Mouse (Mus musculus) cerebellum, adult 2 months (tissue): ENCODE data around the gene Arap2. TPM values are rescaled to one million over a fixed set of nuclear protein-coding genes. Genes with fewer than 3 reads are reported as not detected.

Source experiments
- DNase-seq, 2 experiments: peaks; one replicate each; pipeline ENCODE4 v3.0.0; 2021
- H3K27ac ChIP-seq: fragments of 200-500 bp; 2 replicates; pipeline ENCODE4 v1.5.1; 2012; ENCODE audit warnings: low read length, control low read depth, inconsistent platforms; ENCODE audit not compliant: insufficient read depth
- H3K27me3 ChIP-seq: fragments of 200-500 bp; 2 replicates; pipeline ENCODE4 v1.6.1; 2012; ENCODE audit warnings: inconsistent platforms, mild to moderate bottlenecking, low read length, moderate library complexity; ENCODE audit not compliant: control insufficient read depth, insufficient read depth
- H3K4me1 ChIP-seq: fragments of 200-500 bp; 2 replicates; pipeline ENCODE4 v1.6.1; 2011; ENCODE audit warnings: low read length; ENCODE audit not compliant: control insufficient read depth, insufficient read depth
- H3K4me3 ChIP-seq: fragments of 200-500 bp; replicated peaks from 2 replicates; pipeline ENCODE3; 2011; ENCODE audit warnings: mild to moderate bottlenecking, low read depth, low read length, control low read depth; ENCODE audit not compliant: insufficient read depth
- CTCF ChIP-seq: fragments of 200-500 bp; IDR thresholded peaks from 2 replicates; pipeline ENCODE4 v1.5.1; 2011; ENCODE audit warnings: low read depth, mild to moderate bottlenecking, control low read depth, low read length, moderate library complexity, borderline replicate concordance; ENCODE audit not compliant: insufficient read depth
- POLR2A ChIP-seq: fragments of 200-500 bp; IDR thresholded peaks from 2 replicates; pipeline ENCODE4 v1.6.1; 2011; ENCODE audit warnings: low read length, control low read depth, borderline replicate concordance; ENCODE audit not compliant: insufficient read depth
- WGBS: fragments of 180-500 bp; shearing (Covaris S2); methylation state at CpG from one replicate; pipeline ENCODE4 v1.1.7; 2018; 5-methylcytosine and 5-hydroxymethylcytosine counted together
- polyA plus RNA-seq: library from polyadenylated mRNA; depleted of rRNA; stranded (reverse); fragments of >200 nt; gene quantifications from 2 replicates; pipeline ENCODE4 v1.2.3, GENCODE M21; 2012; rRNA removed

Gene Arap2
- polyA plus RNA-seq, 1 experiment, result 29.1 TPM

- no peak for TF ChIP-seq POLR2A
- no peak for TF ChIP-seq CTCF
- WGBS, result 95% methylated on average over 3 of the region's 3 CpGs
Measured at GRCm38 (mm10) chr5:62574336-62574844, 191.6 kb downstream of the Arap2 start.

More at GRCm38 (mm10) chr5:62574336-62574844, 191.6 kb downstream of the Arap2 start:
- DNase-seq, result no peak
- Histone ChIP-seq H3K4me1 (no peaks in the 10 kb centered on the region), H3K27ac (no peak overlapping the region), H3K27me3 (no peaks in the 10 kb centered on the region), H3K4me3 (no peak overlapping the region)

Other genes with a start within 250 kb of the Arap2 start
- 0.06 TPM in 1 of 2 replicates, not detected in the other for gene Dthd1, start 47.7 kb upstream of the Arap2 start, polyA plus RNA-seq